Mouse (Mus musculus) mammary gland, adult 2 months (tissue): ENCODE results near the gene Stxbp2. TPM values are rescaled to one million over a fixed set of nuclear protein-coding genes. Genes with fewer than 3 reads are reported as not detected.

Experiments used
- polyA plus RNA-seq: library from polyadenylated mRNA; depleted of rRNA; stranded (reverse); fragments of >200 nt; gene quantifications from 2 replicates; pipeline ENCODE4 v1.2.3, GENCODE M21; 2012; ENCODE audit warnings: low replicate concordance; rRNA removed

The Stxbp2 gene
- 123 and 137 TPM in 2 replicates for polyA plus RNA-seq

DNA sequence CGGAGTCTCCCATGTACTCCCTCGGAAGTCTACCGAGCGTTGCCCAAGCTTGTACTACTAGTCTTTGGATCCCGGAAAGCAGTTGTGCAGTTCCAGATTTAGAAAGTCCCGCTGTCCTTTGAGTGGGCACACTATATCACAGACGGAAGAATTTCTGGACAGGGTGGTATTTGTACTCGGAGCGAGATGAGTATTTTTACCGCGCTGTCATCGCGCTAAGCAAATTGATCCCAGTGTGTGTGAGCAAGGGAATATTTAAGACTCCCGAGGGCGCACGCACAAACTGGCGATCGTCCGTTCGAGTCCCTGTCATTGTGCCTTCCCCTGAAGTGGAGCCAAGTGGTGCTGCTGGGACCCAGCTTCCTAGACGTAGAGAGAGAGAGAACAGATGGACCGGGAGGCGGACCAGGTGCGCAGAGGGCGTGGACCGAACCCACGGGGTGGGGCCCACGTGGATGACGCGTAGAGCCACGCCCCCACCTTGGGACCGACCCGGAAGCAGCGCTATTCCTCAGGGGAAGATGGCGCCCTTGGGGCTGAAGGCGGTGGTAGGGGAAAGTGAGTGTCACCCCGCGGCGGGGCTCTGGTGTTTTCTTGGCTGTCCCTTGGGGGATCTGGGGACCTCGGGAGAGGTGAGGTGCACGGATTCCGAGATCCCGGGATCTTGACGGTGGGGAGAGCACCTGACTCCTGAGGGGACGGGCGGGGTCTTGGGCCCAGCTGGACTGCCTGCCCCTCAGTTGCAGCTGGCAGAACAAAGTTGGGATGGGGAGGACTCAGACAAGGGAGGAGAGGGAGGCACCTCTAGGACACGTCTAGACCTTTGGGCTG is at the start of gene Stxbp2:
Gene Stxbp2 (plus strand): TSS at position 309 of the 831 bp plus-strand sequence.

DNA sequence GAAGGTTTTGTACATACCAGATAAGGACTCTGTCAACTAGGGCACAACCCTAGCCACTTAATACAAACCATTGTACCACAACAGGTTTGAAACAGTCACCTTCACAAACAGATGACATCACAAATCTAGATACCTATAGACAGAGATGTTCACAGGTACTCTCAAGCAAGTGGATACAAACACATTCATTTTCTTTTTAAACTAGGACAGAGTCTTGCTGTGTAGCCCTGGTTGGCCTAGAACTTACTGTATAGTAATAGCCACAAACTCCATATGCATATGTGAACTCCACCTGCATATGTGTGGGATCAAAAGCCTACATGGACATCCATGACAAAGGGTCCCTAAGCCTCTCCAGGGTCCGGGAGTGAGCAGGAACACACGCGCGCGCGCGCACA is 43.8 kb upstream of the Stxbp2 start, which contains the start of gene Camsap3:
Gene Camsap3 (plus strand): TSS at position 301 of the 398 bp plus-strand sequence.

GRCm38 (mm10) chr8:3621199-3621970 is 9.4 kb upstream of the Stxbp2 start, which contains the start of the genes Xab2 and Pet100:
TSS of gene Xab2 (minus strand) at chr8:3621316.
TSS of gene Pet100 (plus strand) at chr8:3621548.

GRCm38 (mm10) chr8:3625445-3625844 is 5.3 kb upstream of the Stxbp2 start, which contains the start of gene Pcp2:
TSS of gene Pcp2 (minus strand) at chr8:3625545.

DNA sequence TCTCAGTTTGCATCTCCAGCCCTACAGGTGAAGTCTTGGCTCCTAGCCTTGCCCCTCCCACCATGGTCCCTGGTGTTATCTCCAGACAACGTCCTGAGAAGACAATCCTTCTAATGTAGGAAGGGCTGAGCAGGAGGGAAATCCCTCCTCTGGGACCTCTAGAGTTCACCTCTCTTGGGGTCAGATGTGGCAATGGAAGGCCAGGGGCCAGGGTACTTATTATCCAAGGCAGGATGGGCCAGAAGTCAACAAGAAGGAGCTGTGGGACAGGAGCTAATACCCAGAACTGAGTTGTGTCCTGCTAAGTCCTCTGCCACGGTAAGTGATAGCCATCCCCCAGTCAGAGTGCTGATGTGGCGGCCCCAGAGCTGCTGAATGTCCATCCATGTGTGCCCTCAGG is 24.8 kb downstream of the Stxbp2 start, which contains the start of gene Retn:
Gene Retn (plus strand): TSS at position 245 of the 400 bp plus-strand sequence.

GRCm38 (mm10) chr8:3665507-3665906 is 34.8 kb downstream of the Stxbp2 start, which contains the start of gene Mcemp1:
TSS of gene Mcemp1 (plus strand) at chr8:3665754.

DNA sequence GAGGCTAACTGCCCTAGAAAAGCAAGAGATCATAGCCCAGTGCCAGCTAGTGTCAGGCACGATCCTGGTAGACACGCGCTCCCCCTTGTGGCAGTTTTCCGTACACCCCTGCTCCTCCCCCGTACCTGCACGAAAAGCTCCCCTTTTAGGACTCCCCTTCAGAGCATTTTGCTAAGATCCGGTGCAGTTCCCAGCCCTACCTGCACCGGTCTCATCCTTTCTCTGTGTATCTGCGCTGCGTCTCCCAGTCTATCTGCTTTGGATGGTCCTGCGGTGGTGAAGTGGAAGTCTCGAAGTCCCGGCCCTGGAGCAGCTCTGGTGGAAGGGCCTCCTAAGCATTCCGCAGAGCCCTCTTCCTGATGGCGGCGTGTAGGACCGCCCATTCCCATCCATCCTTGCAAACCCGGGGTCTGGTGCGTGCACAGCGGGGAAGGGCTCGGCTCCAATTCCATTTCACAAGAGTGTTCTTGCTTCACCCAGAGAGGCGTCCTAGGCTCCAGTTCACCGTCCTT is 41.3 kb downstream of the Stxbp2 start, which contains the start of gene Fcor:
Gene Fcor (minus strand): TSS at position 383 of the 512 bp plus-strand sequence.

GRCm38 (mm10) chr8:3676131-3676992 is 45.6 kb downstream of the Stxbp2 start, which contains the start of gene Trappc5:
TSS of gene Trappc5 (plus strand) at chr8:3676299.

Other genes starting within 250 kb of the Stxbp2 start
- gene Arhgef18, start 237.9 kb upstream of the Stxbp2 start, polyA plus RNA-seq = 46.1 and 114 TPM in 2 replicates
- gene Pex11g, start 163.3 kb upstream of the Stxbp2 start, polyA plus RNA-seq = 8.4 and 11.1 TPM in 2 replicates
- gene Tex45, start 160.1 kb upstream of the Stxbp2 start, polyA plus RNA-seq = 0.10 and 0.11 TPM in 2 replicates
- gene Zfp358, start 137.8 kb upstream of the Stxbp2 start, polyA plus RNA-seq = 76.9 and 90.5 TPM in 2 replicates
- gene Mcoln1, start 130.5 kb upstream of the Stxbp2 start, polyA plus RNA-seq = 274 and 624 TPM in 2 replicates
- 59.0 and 66.0 TPM in 2 replicates for gene Pnpla6, start 115.6 kb upstream of the Stxbp2 start, polyA plus RNA-seq
- gene C330021F23Rik, start 63.0 kb upstream of the Stxbp2 start, polyA plus RNA-seq = not detected in 2 replicates
- gene Camsap3, start 43.7 kb upstream of the Stxbp2 start, polyA plus RNA-seq = 11.5 and 13.9 TPM in 2 replicates
- gene Xab2, start 9.6 kb upstream of the Stxbp2 start, polyA plus RNA-seq = 57.5 and 58.7 TPM in 2 replicates
- gene Pet100, start 9.4 kb upstream of the Stxbp2 start, polyA plus RNA-seq = 2.9 and 7.1 TPM in 2 replicates
- gene Pcp2, start 5.4 kb upstream of the Stxbp2 start, polyA plus RNA-seq = not detected in 2 replicates
- gene Retn, start 24.8 kb downstream of the Stxbp2 start, polyA plus RNA-seq = 504 and 837 TPM in 2 replicates
- 1.4 and 2.4 TPM in 2 replicates for gene Mcemp1, start 34.8 kb downstream of the Stxbp2 start, polyA plus RNA-seq
- gene Fcor, start 41.4 kb downstream of the Stxbp2 start, polyA plus RNA-seq = 92.6 and 226 TPM in 2 replicates
- 31.3 and 44.5 TPM in 2 replicates for gene Trappc5, start 45.3 kb downstream of the Stxbp2 start, polyA plus RNA-seq
- gene Fcer2a, start 63.2 kb downstream of the Stxbp2 start, polyA plus RNA-seq = 34.8 and 48.3 TPM in 2 replicates
- gene Clec4g, start 89.7 kb downstream of the Stxbp2 start, polyA plus RNA-seq = 1.1 and 1.9 TPM in 2 replicates
- 3.8 and 9.8 TPM in 2 replicates for gene Cd209a, start 118.0 kb downstream of the Stxbp2 start, polyA plus RNA-seq
- 0.25 and 1.7 TPM in 2 replicates for gene Cd209e, start 223.4 kb downstream of the Stxbp2 start, polyA plus RNA-seq
- gene Cd209d, start 247.6 kb downstream of the Stxbp2 start, polyA plus RNA-seq = 10.3 and 29.4 TPM in 2 replicates